Mouse (Mus musculus): Measurements from ENCODE around the gene Gm14403.
"Not testable (repeated sequence)": the region's sequence is repeated elsewhere in the genome, so short reads cannot be mapped to it uniquely, and the experiment has no call there.

DNA sequence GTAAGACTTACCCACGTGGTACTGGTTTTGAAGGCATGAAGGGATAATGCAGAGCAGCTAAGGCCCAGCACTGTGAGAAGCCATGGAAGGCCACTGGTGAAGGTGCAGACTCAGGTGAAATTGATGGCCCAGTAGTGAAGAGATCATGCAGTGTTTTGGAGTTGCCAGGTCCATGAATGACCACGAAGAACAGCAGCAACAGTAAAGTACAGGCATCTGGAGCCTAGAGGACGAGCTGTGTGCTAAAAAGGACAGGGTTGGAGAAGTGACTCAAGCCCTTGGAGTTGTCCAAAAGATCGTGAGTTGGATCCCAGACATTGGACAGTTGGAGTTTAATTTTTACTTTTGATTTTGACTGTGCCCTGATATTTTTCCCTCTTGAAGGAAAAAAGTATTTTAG is 13.4 kb downstream of the Gm14403 start:
- TF ChIP-seq CTCF, EP300 (IDR thresholded peaks at IDR 0.05; ENCODE audit: low read depth): not testable (repeated sequence)

Measured in liver, postnatal 0 days (tissue).